Mouse (Mus musculus): ENCODE results near the gene Armc7. TPM values are rescaled to one million over a fixed set of nuclear protein-coding genes. Genes with fewer than 3 reads are reported as not detected.
A peak's percentile ranks its signal among the peaks of the same experiment; 100 is the strongest.

Gene Armc7
- polyA plus RNA-seq (2021), result 13.3 TPM

DNA sequence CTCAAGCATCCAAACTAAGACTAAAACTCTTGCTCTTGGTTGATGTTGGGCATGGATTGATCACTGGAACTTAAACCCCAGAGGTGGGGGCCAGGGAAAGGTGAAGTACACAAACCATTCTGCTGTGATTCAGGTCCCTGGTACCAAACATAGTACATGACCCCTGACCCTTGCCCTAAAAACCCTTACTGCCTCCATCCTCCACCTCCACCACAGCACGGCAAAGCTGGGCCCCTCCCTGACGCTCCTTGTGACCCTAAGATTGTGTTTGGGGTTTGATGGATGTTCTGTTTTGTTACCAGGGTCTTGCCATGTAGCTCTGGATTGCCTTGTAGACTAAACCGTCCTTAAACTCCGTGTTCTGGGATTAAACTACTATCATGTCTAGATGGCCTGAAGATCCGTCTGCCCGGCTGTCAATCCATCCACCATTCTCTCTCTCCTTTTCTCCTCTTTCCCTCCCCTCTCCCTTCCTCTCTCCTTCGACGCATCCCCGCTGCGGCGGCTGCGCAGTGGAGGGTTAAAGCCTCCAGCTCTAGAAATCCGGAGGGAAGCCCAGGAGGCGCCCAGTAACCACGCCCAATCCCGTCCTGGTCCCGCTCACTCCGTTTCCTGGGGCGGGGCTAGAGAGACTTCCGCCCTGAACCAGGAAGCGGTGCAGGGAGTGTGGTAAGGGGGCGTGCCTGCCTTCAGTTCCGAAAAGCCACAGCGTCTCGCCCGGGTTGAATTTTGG lies at the start of gene Armc7:
Gene Armc7 (plus strand): TSS at position 643 of the 733 bp plus-strand sequence.
- ChIA-PET POLR2A (interaction anchor here (1.3 kb wide), 1 partner anchor 62 kb away, joined by 4 read pairs; no protein-coding TSS in a partner anchor), CTCF (interaction anchor here (0.8 to 2.3 kb wide), 4 partner anchors 17 to 63 kb away, joined by 5 to 14 read pairs (median 6); partner anchors contain the start of gene Nt5c)
- no peaks in the 10 kb centered on the region for H3K27me3 ChIP-seq
- no peak for TF ChIP-seq CTCF (IDR thresholded peaks at IDR 0.05)
- ATAC-seq, result peak; percentile 88
- in situ Hi-C loops (cut with MboI; ENCODE audit: low pct_unique_long_range_greater_than_20kb), result no loop called here
- peak; percentile 65 for DNase-seq (ENCODE audit: low read depth, low spot score)

DNA sequence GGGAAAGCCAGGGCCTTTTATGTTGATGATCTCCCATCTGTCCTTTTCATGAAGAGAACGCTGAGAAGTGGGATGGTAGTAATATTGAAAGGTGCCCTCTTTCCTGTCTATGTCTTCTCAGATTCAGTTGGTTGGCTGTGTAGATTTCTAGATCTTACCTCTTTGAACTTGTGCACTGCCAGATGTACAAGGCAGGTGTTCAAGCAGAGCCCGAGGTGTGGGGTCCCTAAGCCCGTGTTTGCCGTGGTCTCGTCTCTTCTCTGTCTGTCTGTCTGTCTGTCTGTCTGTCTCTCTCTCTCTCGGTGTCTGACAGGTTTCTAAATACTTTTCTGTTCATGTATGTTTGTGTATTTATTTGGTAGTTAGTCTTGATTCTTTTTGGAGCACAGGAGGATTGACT lies 49.8 kb upstream of the Armc7 start:
- no peaks in the 10 kb centered on the region for H3K27me3 ChIP-seq
- ChIA-PET POLR2A (interaction anchor here (0.7 kb wide), 1 partner anchor 27 kb away, joined by 5 read pairs; no protein-coding TSS in a partner anchor), CTCF (interaction anchor here (1.6 to 3.6 kb wide), 5 partner anchors 35 to 49 kb away, joined by 3 to 14 read pairs (median 5); partner anchors contain the start of genes Armc7 and Slc16a5)
- no peak for TF ChIP-seq CTCF (IDR thresholded peaks at IDR 0.05)
- ATAC-seq (no peak), DNase-seq (ENCODE audit: low read depth, low spot score) (no peak)
- in situ Hi-C loops (cut with MboI; ENCODE audit: low pct_unique_long_range_greater_than_20kb), result no loop called here

- in situ Hi-C loops (cut with MboI; ENCODE audit: low pct_unique_long_range_greater_than_20kb), result no loop called here
- no peak for TF ChIP-seq CTCF (IDR thresholded peaks at IDR 0.05)
- ChIA-PET CTCF (interaction anchor here (0.6 to 3.6 kb wide), 18 partner anchors 12 to 131 kb away, joined by 3 to 18 read pairs (median 4); partner anchors contain the start of gene Armc7), POLR2A (interaction anchor here (1.2 kb wide), 1 partner anchor 9 kb away, joined by 3 read pairs; no protein-coding TSS in a partner anchor)
- H3K27me3 ChIP-seq, result no peaks in the 10 kb centered on the region
- no peak for DNase-seq (ENCODE audit: low read depth, low spot score)
- no peak for ATAC-seq
Measured at GRCm38 (mm10) chr11:115427482-115428331, 47.8 kb upstream of the Armc7 start.

- no peak for TF ChIP-seq CTCF (IDR thresholded peaks at IDR 0.05)
- no peaks in the 10 kb centered on the region for H3K27me3 ChIP-seq
- CTCF ChIA-PET, result interaction anchor here (1.5 kb wide), 1 partner anchor 42 kb away, joined by 5 read pairs; no protein-coding TSS in a partner anchor
- DNase-seq (ENCODE audit: low read depth, low spot score), result no peak
- POLR2A ChIA-PET, result no interaction called here
- in situ Hi-C loops (cut with MboI; ENCODE audit: low pct_unique_long_range_greater_than_20kb), result no loop called here
- no peak for ATAC-seq
Measured at GRCm38 (mm10) chr11:115429307-115429706, 46.2 kb upstream of the Armc7 start.

DNA sequence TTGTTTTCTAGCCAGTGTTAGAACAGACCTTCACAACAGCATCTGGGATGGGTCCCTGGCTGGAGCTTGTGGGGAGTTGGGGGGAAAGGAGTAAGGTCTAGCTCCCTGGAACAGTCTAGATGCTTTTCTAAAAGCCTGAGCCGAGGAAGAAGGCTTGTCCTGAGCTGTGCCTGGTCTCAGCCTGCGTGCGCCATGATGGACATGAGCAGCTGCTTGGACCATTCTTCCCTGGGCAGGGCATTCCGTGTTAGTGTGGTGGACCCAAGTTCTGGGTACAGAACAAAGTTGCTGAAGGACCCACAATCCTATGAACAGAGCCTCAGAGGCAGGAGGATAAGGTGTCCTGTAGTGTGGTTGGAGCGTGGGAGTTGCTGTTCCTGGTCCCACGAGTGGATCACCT lies 44.9 kb upstream of the Armc7 start:
- no peaks in the 10 kb centered on the region for H3K27me3 ChIP-seq
- DNase-seq (ENCODE audit: low read depth, low spot score), result no peak
- in situ Hi-C loops (cut with MboI; ENCODE audit: low pct_unique_long_range_greater_than_20kb), result loop anchor here (5.0 kb wide), 1 partner anchor 42 kb away; no protein-coding TSS in a partner anchor
- no peak for ATAC-seq
- no peak for TF ChIP-seq CTCF (IDR thresholded peaks at IDR 0.05)
- CTCF ChIA-PET, result no interaction called here
- POLR2A ChIA-PET, result no interaction called here

- DNase-seq (ENCODE audit: low read depth, low spot score), result no peak
- no peaks in the 10 kb centered on the region for H3K27me3 ChIP-seq
- ChIA-PET CTCF (no interaction called here), POLR2A (no interaction called here)
- no peak for TF ChIP-seq CTCF (IDR thresholded peaks at IDR 0.05)
- in situ Hi-C loops (cut with MboI; ENCODE audit: low pct_unique_long_range_greater_than_20kb), result loop anchor here (5.0 kb wide), 1 partner anchor 39 kb away; no protein-coding TSS in a partner anchor
- ATAC-seq, result no peak
Measured at GRCm38 (mm10) chr11:115432814-115433213, 42.7 kb upstream of the Armc7 start.

DNA sequence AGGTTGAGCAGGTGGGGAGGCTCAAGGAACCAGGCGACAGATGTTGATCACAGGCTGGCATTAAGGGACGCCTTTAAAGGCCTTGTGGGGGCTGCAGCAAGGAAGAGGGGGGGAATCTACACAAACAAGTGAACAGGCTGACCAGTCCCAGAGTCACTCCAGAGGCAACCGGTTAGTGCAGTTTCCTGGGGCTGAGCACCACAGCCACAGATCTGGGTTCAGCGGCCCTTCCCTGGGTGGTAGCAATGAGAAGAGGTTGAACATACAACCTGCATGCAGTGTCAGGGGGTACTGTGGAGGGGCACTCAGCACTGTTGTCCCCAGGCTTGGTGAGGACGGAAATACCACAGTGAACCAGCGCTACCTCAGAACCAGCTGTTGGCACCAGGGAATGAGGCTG lies 42.1 kb upstream of the Armc7 start:
- no peaks in the 10 kb centered on the region for H3K27me3 ChIP-seq
- in situ Hi-C loops (cut with MboI; ENCODE audit: low pct_unique_long_range_greater_than_20kb), result loop anchor here (5.0 kb wide), 1 partner anchor 39 kb away; no protein-coding TSS in a partner anchor
- ATAC-seq (no peak), DNase-seq (ENCODE audit: low read depth, low spot score) (no peak)
- ChIA-PET CTCF (no interaction called here), POLR2A (no interaction called here)
- TF ChIP-seq CTCF (IDR thresholded peaks at IDR 0.05), result no peak

DNA sequence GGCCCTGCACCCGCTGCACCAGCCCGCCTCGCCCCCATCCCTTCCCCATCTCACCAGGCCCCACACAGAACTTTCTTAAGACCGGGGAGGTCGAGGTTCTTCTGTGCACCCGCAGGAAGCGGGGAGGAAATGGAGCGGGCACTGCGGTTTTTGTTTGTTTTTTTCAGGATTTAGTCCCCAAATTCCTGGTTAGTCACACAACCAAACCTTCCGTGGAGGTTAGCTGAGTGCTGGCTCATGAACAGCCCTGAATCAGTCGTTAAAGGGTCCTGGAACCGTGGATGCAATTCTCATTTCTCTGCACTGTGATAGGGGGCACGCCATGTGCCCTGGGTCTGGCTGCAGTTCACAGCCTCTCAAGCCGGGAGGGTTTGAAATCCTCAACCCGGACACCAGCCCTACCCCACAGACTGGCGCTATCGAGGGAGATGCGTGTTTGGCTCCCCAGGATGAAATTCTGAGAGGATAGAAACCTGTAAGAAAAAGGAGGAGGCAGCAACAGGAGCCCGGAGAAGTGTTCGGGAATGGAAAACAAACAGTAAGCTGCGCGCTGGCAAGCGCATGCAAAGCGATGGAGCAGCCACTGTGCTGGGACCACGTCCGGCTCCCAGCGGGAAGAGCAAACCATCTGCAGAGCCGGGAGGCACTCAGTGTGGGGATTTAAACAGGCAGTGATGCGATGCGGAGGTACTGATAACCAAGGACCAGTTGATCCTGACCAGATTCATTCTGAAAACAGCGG lies 39.7 kb upstream of the Armc7 start:
- POLR2A ChIA-PET, result no interaction called here
- ATAC-seq, result no peak

DNA sequence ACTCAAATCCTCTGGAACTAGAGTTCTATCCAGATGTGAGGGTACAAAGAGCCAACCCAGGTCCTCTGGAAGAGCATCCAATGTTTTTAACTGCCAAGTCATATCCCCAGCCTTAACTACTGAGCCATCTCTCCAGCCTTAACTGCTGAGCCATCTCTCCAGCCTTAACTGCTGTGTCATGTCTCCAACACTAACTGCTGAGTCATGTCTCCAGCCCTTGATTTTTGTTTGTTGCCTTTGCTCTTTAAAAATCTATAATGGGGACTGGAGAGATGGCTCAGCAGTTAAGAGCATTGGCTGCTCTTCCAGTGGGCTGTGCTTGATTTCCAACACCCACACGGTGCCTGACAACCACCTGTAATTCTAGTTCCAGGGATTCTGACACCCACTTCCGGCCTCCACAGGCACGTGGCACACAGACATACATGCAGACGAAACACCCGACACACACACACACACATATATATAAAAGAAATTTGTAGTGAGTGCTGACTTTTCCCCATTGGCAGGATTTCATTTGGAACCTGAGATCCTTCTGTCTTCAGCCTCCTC lies 37.8 kb upstream of the Armc7 start:
- in situ Hi-C loops (cut with MboI; ENCODE audit: low pct_unique_long_range_greater_than_20kb), result no loop called here
- TF ChIP-seq CTCF (IDR thresholded peaks at IDR 0.05), result no peak
- ChIA-PET POLR2A (interaction anchor here (0.6 kb wide), 1 partner anchor 19 kb away, joined by 3 read pairs; no protein-coding TSS in a partner anchor), CTCF (no interaction called here)
- no peak for DNase-seq (ENCODE audit: low read depth, low spot score)
- no peaks in the 10 kb centered on the region for H3K27me3 ChIP-seq
- ATAC-seq, result no peak

More for the DNA sequence above, 39.7 kb upstream of the Armc7 start:
- CTCF ChIA-PET, result interaction anchor here (0.8 kb wide), 1 partner anchor 8 kb away, joined by 3 read pairs; no protein-coding TSS in a partner anchor
- no peaks in the 10 kb centered on the region for H3K27me3 ChIP-seq
- in situ Hi-C loops (cut with MboI; ENCODE audit: low pct_unique_long_range_greater_than_20kb), result no loop called here
- TF ChIP-seq CTCF (IDR thresholded peaks at IDR 0.05), result no peak
- no peak for DNase-seq (ENCODE audit: low read depth, low spot score)
